Mouse (Mus musculus) liver, adult 2 months (tissue): ENCODE measurements around the gene Sh2d3c. TPM values are rescaled to one million over a fixed set of nuclear protein-coding genes. Genes with fewer than 3 reads are reported as not detected.
A peak's percentile ranks its signal among the peaks of the same experiment; 100 is the strongest.

Experiments
- DNase-seq: peaks from one replicate; pipeline ENCODE4 v3.0.0-alpha.2; 2011; ENCODE audit warnings: low read depth, low spot score; ENCODE audit errors: extremely low read depth
- H3K27ac ChIP-seq: fragments of 200-500 bp; replicated peaks from 2 replicates; pipeline ENCODE4 v1.5.1; 2012; ENCODE audit warnings: low read depth, mild to moderate bottlenecking, control low read depth, inconsistent platforms, low read length; ENCODE audit not compliant: insufficient read depth
- H3K27me3 ChIP-seq: fragments of 200-500 bp; 2 replicates; pipeline ENCODE4 v1.6.1; 2012; ENCODE audit warnings: mild to moderate bottlenecking, moderate library complexity, low read length, inconsistent platforms; ENCODE audit not compliant: control insufficient read depth, insufficient read depth
- H3K36me3 ChIP-seq: fragments of 200-500 bp; 2 replicates; pipeline ENCODE4 v1.6.1; 2012; ENCODE audit warnings: low read length, inconsistent platforms; ENCODE audit not compliant: control insufficient read depth, insufficient read depth
- H3K4me1 ChIP-seq: fragments of 200-500 bp; 2 replicates; pipeline ENCODE4 v1.6.1; 2011; ENCODE audit warnings: low read length; ENCODE audit not compliant: control insufficient read depth, insufficient read depth
- H3K4me3 ChIP-seq: fragments of 200-500 bp; 2 replicates; pipeline ENCODE4 v1.5.1; 2011; ENCODE audit warnings: low read depth, mild to moderate bottlenecking, control low read depth, low read length, moderate library complexity; ENCODE audit not compliant: insufficient read depth
- H3K79me2 ChIP-seq: fragments of 200-500 bp; 2 replicates; pipeline ENCODE4 v1.6.1; 2012; ENCODE audit warnings: inconsistent platforms, mild to moderate bottlenecking, low read length, moderate library complexity; ENCODE audit not compliant: control insufficient read depth, insufficient read depth
- H3K9ac ChIP-seq: fragments of 200-500 bp; 2 replicates; pipeline ENCODE4 v1.6.1; 2012; ENCODE audit warnings: low read depth, mild to moderate bottlenecking, control low read depth, inconsistent platforms, low read length
- CTCF ChIP-seq: fragments of 200-500 bp; IDR thresholded peaks from 2 replicates; pipeline ENCODE4 v1.5.1; 2011; ENCODE audit warnings: low read depth, low read length, control low read depth
- POLR2A ChIP-seq: fragments of 200-500 bp; IDR thresholded peaks from 2 replicates; pipeline ENCODE4 v1.6.1; 2011; ENCODE audit warnings: low read length, control low read depth; ENCODE audit not compliant: insufficient read depth; ENCODE audit errors: extremely low read depth
- WGBS: fragments of 180-500 bp; shearing (Covaris S2); methylation state at CpG from one replicate; pipeline ENCODE4 v1.1.7; 2018; 5-methylcytosine and 5-hydroxymethylcytosine counted together
- polyA plus RNA-seq: library from polyadenylated mRNA; depleted of rRNA; stranded (reverse); fragments of >200 nt; gene quantifications from 2 replicates; pipeline ENCODE4 v1.2.3, GENCODE M21; 2012
- total RNA-seq: library from RNA; depleted of rRNA; stranded (reverse); fragments of >200 nt; gene quantifications from 2 replicates; pipeline ENCODE4 v1.2.3, GENCODE M21; 2014

The Sh2d3c gene
- total and polyA plus RNA-seq, 2 experiments, result 2.2 to 10.4 TPM

- Histone ChIP-seq H3K27me3 (no peaks in the 10 kb centered on the region), H3K9ac (no peak overlapping the region), H3K4me3 (no peak overlapping the region), H3K27ac (no peak overlapping the region), H3K36me3 (peaks cover 20% of the 10 kb centered on the region), H3K4me1 (peaks cover 26% of the 10 kb centered on the region), H3K79me2 (no peaks in the 10 kb centered on the region)
- TF ChIP-seq CTCF (no peak), POLR2A (no peak)
- 84% methylated on average over 14 of the region's 14 CpGs for WGBS
- DNase-seq, result no peak
Observed at GRCm38 (mm10) chr2:32692496-32692895, 28.4 kb upstream of the Sh2d3c start.

DNA sequence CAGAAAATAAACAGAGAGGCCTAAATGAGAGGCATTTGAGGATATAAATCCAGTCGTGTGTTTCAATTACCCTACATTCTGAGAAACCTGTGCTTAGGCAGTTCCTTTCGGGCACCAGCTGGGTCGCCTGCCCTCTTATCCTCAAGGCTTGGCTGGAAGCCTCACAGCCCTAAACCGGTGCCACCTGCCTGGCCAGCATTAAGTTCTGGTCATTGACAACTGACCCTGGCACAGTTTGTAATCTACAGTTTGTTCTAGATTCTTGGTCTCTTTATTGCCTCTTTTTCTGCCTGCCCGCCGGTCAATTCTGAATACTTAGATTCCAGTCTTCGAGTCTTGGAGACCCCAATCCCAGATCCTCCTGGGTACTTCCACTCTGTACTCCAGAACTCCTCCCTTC lies 27.6 kb upstream of the Sh2d3c start:
- H3K9ac ChIP-seq, result peak overlapping the region; percentile 80
- peaks cover 31% of the 10 kb centered on the region for H3K4me1 ChIP-seq
- WGBS, result 6% methylated on average over 7 of the region's 7 CpGs
- peak; percentile 72 for DNase-seq
- no peaks in the 10 kb centered on the region for H3K79me2 ChIP-seq
- H3K4me3 ChIP-seq, result peak overlapping the region; percentile 66
- H3K27ac ChIP-seq, result peak overlapping the region; percentile 55
- H3K36me3 ChIP-seq, result peaks cover 16% of the 10 kb centered on the region; the same call in 1 of the 2 replicates
- no peaks in the 10 kb centered on the region for H3K27me3 ChIP-seq
- TF ChIP-seq POLR2A (no peak), CTCF (no peak)

GRCm38 (mm10) chr2:32693823-32694411 lies 26.9 kb upstream of the Sh2d3c start:
- Histone ChIP-seq H3K4me3 (peak overlapping the region; percentile 66), H3K9ac (peak overlapping the region; percentile 80), H3K79me2 (no peaks in the 10 kb centered on the region), H3K27ac (peak overlapping the region; percentile 55), H3K36me3 (peaks cover 15% of the 10 kb centered on the region; the same call in 1 of the 2 replicates), H3K4me1 (peaks cover 31% of the 10 kb centered on the region), H3K27me3 (no peaks in the 10 kb centered on the region)
- DNase-seq, result peak; percentile 85
- under 1% methylated on average over 51 of the region's 51 CpGs for WGBS
- peak; percentile 88 for TF ChIP-seq CTCF
- peak; percentile 80 for TF ChIP-seq POLR2A

DNA sequence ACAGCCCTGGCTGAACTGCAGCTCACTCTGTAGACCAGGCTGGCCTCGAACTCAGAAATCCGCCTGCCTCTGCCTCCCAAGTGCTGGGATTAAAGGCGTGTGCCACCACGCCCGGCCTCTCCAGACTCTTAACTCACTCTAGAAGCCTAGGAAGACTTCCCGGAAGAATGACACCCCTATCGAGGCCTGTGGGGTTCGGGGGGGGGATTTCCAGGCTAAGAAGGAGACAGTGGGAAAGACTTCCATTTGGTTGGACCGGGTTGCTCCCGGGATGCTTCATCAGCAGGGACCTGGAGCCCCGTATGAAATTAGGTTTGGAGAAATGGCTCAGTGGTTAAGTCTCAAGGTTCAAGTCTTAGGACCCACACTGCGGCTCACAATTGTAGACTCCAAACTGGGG lies 26.2 kb upstream of the Sh2d3c start:
- H3K9ac ChIP-seq, result no peak overlapping the region

GRCm38 (mm10) chr2:32699680-32700079 lies 21.2 kb upstream of the Sh2d3c start:
- 41% methylated on average over 6 of the region's 6 CpGs for WGBS
- H3K27me3 ChIP-seq, result no peaks in the 10 kb centered on the region
- H3K36me3 ChIP-seq, result peaks cover 8% of the 10 kb centered on the region; the same call in 1 of the 2 replicates
- peak overlapping the region; percentile 78; the same call in 1 of the 2 replicates for H3K9ac ChIP-seq
- TF ChIP-seq POLR2A (no peak), CTCF (no peak)
- no peak for DNase-seq
- peaks cover 33% of the 10 kb centered on the region for H3K4me1 ChIP-seq
- peak overlapping the region; percentile 95 for H3K27ac ChIP-seq
- no peak overlapping the region for H3K4me3 ChIP-seq
- H3K79me2 ChIP-seq, result peaks cover 17% of the 10 kb centered on the region; the same call in 1 of the 2 replicates

More for the DNA sequence above, 26.2 kb upstream of the Sh2d3c start:
- TF ChIP-seq POLR2A (no peak), CTCF (no peak)
- H3K36me3 ChIP-seq, result peaks cover 10% of the 10 kb centered on the region; the same call in 1 of the 2 replicates
- no peaks in the 10 kb centered on the region for H3K27me3 ChIP-seq
- DNase-seq, result no peak
- 0 out of 2 replicates have a peak, but pooled peaks cover 2% of the 10 kb centered on the region for H3K79me2 ChIP-seq
- H3K27ac ChIP-seq, result peak overlapping the region; percentile 37; the same call in 1 of the 2 replicates
- peaks cover 33% of the 10 kb centered on the region for H3K4me1 ChIP-seq
- H3K4me3 ChIP-seq, result no peak overlapping the region
- WGBS, result 71% methylated on average over 12 of the region's 12 CpGs
